Mouse (Mus musculus): Measurements from ENCODE around the gene Duox1. TPM values are rescaled to one million over a fixed set of nuclear protein-coding genes. Genes with fewer than 3 reads are reported as not detected.

Gene Duox1
- polyA plus RNA-seq, 1 experiment: 0.16 TPM

DNA sequence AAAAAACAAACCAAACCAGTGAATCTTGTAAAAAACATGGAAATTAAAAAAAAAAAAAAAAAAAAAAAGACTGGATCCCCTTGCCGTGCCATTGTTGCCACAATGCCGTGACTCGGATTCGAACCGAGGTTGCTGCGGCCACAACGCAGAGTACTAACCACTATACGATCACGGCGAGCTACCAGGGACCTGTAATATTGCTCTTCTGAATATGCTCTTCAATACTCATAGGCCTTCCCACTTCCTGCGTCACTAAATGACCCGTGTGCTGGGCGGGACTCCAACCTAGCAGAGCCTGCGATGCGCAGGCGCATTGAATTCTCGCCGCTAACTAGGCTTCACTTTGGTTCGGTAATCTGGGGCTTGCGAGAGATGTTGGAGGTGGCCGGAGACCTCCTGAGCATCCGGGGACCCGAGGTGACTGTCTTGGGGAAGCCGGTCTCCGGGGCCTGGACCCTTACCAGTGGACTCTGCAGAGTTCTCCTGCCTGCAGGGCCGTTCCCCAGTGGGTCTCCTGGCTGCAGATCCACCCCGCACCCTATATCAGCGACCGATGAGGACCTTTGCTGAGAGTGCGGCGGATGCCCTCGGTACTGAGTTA is 60.0 kb downstream of the Duox1 start:
- Histone ChIP-seq H3K36me3 (ENCODE audit: control insufficient read depth, insufficient read depth, low read length) (no peaks in the 10 kb centered on the region), H3K4me3 (ENCODE audit: low read depth, low read length) (peak overlapping the region; percentile 98), H3K4me1 (ENCODE audit: control insufficient read depth, insufficient read depth, insufficient read length, low read length) (peaks cover 2% of the 10 kb centered on the region; the same call in 1 of the 2 replicates), H3K27me3 (ENCODE audit: control insufficient read depth, insufficient read depth, low read length) (no peaks in the 10 kb centered on the region), H3K27ac (ENCODE audit: insufficient read depth, low read depth, low read length) (peak overlapping the region; percentile 85)
- TF ChIP-seq POLR2A (IDR thresholded peaks at IDR 0.05; ENCODE audit: low read depth, low read length): peak; percentile 59
- TF ChIP-seq CTCF (IDR thresholded peaks at IDR 0.05; ENCODE audit: extremely low read depth, insufficient read length, insufficient replicate concordance, low read depth, low read length): no peak
- under 1% methylated on average over 32 of the region's 32 CpGs for WGBS

DNA sequence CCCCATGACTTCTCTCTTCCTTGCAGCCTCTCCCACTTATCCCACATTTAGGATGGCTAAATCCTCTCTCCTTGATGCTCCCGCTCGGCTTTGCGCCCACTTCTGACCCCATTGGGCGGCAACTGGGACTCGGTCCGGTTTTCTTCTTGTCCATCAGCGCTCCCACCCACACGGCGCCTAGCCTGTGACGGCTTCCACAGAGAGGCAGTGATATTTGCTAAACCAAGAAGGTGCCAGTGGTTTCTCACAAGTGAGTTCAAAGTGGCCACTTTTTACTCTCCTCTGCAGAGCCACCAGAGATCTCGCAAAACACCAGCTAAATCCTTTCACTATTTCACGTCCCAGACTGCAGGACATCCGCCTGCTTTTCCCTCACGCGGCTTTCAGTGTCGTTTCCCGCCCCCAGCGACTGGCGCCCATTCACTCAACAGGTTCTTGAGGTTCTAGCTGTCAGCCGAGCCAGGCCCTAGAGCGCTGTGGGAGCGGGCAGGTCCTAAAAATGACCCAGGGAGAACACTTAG is 60.6 kb downstream of the Duox1 start:
- Histone ChIP-seq H3K4me1 (ENCODE audit: control insufficient read depth, insufficient read depth, insufficient read length, low read length) (peaks cover 2% of the 10 kb centered on the region; the same call in 1 of the 2 replicates), H3K27ac (ENCODE audit: insufficient read depth, low read depth, low read length) (peak overlapping the region; percentile 85), H3K4me3 (ENCODE audit: low read depth, low read length) (peak overlapping the region; percentile 98), H3K27me3 (ENCODE audit: control insufficient read depth, insufficient read depth, low read length) (no peaks in the 10 kb centered on the region), H3K36me3 (ENCODE audit: control insufficient read depth, insufficient read depth, low read length) (no peaks in the 10 kb centered on the region)
- WGBS: under 1% methylated on average over 22 of the region's 22 CpGs
- TF ChIP-seq POLR2A (IDR thresholded peaks at IDR 0.05; ENCODE audit: low read depth, low read length) (no peak), CTCF (IDR thresholded peaks at IDR 0.05; ENCODE audit: extremely low read depth, insufficient read length, insufficient replicate concordance, low read depth, low read length) (no peak)

DNA sequence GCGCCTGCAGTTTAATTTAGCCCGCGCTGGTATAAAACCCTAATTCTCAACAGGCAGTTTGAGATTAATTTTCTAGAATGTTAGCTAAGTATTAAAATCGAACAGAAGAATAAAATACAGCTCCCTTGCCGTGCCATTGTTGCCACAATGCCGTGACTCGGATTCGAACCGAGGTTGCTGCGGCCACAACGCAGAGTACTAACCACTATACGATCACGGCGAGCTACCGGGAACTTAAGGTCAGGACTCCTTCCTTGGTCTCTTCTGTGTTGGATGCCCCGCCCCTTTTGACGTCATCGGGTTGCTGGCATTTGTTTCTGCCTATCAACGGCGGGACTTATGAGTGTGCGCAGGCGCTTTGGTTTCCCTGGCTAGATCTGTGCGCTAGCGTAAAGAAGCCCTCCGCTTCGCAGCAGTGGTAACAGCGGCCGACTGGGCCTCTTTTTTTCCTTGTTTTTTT is 61.8 kb downstream of the Duox1 start:
- no peak overlapping the region for H3K27ac ChIP-seq (ENCODE audit: insufficient read depth, low read depth, low read length)
- H3K27me3 ChIP-seq (ENCODE audit: control insufficient read depth, insufficient read depth, low read length): no peaks in the 10 kb centered on the region
- H3K4me1 ChIP-seq (ENCODE audit: control insufficient read depth, insufficient read depth, insufficient read length, low read length): peaks cover 2% of the 10 kb centered on the region; the same call in 1 of the 2 replicates
- under 1% methylated on average over 28 of the region's 28 CpGs for WGBS
- no peaks in the 10 kb centered on the region for H3K36me3 ChIP-seq (ENCODE audit: control insufficient read depth, insufficient read depth, low read length)
- H3K4me3 ChIP-seq (ENCODE audit: low read depth, low read length): peak overlapping the region; percentile 68
- TF ChIP-seq CTCF (IDR thresholded peaks at IDR 0.05; ENCODE audit: extremely low read depth, insufficient read length, insufficient replicate concordance, low read depth, low read length) (no peak), POLR2A (IDR thresholded peaks at IDR 0.05; ENCODE audit: low read depth, low read length) (no peak; the same call in 1 of the 2 replicates)

DNA sequence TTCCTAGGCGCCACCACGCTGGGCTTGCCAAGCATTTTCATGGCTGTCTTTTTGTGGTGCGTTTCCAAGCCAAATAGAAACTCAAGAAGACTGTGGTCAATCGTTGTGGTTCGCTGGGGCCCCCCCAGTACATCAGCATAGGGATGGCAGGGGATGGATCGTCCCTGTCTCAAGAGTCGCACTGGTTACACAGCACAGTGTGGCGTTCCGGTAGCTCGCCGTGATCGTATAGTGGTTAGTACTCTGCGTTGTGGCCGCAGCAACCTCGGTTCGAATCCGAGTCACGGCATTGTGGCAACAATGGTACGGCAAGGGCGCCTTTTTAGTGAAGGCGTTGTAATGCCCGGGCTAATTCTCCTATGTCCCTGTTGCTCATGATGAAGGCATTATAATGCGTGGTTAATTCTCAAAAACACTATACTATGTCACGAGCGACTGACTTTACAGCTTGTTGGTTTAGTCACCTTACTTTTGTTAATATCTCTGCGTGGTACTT is 62.3 kb downstream of the Duox1 start:
- WGBS: under 1% methylated on average over 26 of the region's 26 CpGs
- Histone ChIP-seq H3K4me3 (ENCODE audit: low read depth, low read length) (peak overlapping the region; percentile 68), H3K36me3 (ENCODE audit: control insufficient read depth, insufficient read depth, low read length) (no peaks in the 10 kb centered on the region), H3K27me3 (ENCODE audit: control insufficient read depth, insufficient read depth, low read length) (no peaks in the 10 kb centered on the region), H3K27ac (ENCODE audit: insufficient read depth, low read depth, low read length) (peak overlapping the region; percentile 44), H3K4me1 (ENCODE audit: control insufficient read depth, insufficient read depth, insufficient read length, low read length) (peaks cover 4% of the 10 kb centered on the region)
- TF ChIP-seq CTCF (IDR thresholded peaks at IDR 0.05; ENCODE audit: extremely low read depth, insufficient read length, insufficient replicate concordance, low read depth, low read length) (no peak), POLR2A (IDR thresholded peaks at IDR 0.05; ENCODE audit: low read depth, low read length) (no peak)

DNA sequence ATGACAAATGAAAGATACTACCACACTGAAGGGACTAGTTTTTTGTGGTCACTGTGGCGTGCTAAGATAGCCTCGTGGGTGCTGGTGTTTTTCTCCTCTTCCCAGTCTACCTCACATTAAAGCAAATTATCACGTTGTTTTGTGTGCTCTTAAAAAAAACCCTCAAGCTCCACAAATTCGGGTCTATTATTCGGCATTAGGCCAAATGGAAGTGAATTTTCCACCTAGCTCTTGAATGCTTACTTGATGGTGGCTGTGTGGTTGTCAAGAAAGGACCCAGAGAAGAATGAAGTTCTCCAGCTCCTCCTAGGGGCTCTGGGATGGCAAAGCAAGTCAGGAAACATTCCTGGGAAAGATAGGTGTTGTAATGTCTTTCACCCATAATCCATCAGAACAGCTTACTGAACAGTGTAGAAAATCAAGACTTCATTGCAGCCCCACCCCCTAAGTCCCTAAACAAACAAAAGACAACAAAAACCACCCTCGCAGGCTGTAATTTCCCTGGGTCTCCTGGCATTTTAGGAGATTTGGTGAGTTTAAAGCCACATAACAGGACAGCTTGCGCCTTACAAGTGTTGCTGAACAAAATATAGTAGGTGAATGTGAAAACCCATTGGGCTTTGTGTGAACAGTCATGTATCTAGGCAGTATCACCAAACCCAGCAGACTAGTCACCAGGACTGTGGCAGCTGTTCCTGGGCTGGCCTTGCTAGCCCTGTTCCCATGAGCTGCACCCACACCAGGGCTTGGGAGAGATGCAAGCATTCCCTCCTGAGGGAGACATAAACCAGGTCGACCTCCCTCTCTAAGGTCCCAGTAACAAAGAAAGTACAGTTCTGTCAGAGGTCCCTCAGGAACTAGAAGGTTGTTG is 63.2 kb downstream of the Duox1 start:
- no peak overlapping the region for H3K27ac ChIP-seq (ENCODE audit: insufficient read depth, low read depth, low read length)
- H3K36me3 ChIP-seq (ENCODE audit: control insufficient read depth, insufficient read depth, low read length): no peaks in the 10 kb centered on the region
- peaks cover 4% of the 10 kb centered on the region for H3K4me1 ChIP-seq (ENCODE audit: control insufficient read depth, insufficient read depth, insufficient read length, low read length)
- TF ChIP-seq CTCF (IDR thresholded peaks at IDR 0.05; ENCODE audit: extremely low read depth, insufficient read length, insufficient replicate concordance, low read depth, low read length): no peak
- TF ChIP-seq POLR2A (IDR thresholded peaks at IDR 0.05; ENCODE audit: low read depth, low read length): no peak
- no peaks in the 10 kb centered on the region for H3K27me3 ChIP-seq (ENCODE audit: control insufficient read depth, insufficient read depth, low read length)
- 18% methylated on average over 8 of the region's 8 CpGs for WGBS
- H3K4me3 ChIP-seq (ENCODE audit: low read depth, low read length): no peak overlapping the region

DNA sequence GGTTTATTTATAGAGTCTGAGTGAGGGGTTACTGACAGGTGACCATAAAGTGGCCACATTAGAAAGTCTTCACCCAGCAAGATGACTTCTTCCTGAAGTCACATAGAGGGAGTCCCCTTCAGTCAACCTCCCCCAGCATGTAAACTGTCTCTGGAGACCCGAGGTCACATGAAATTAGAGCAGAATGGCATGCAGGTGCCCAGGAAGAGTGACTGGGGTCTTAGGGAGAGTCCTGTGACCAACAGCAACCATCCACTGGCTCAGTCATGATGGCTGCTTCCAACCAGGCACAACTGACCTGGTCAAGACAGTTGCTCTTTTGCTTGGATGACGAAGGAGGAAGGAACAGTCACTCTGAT is 63.8 kb downstream of the Duox1 start:
- Histone ChIP-seq H3K36me3 (ENCODE audit: control insufficient read depth, insufficient read depth, low read length) (no peaks in the 10 kb centered on the region), H3K27me3 (ENCODE audit: control insufficient read depth, insufficient read depth, low read length) (no peaks in the 10 kb centered on the region), H3K4me1 (ENCODE audit: control insufficient read depth, insufficient read depth, insufficient read length, low read length) (peaks cover 4% of the 10 kb centered on the region), H3K27ac (ENCODE audit: insufficient read depth, low read depth, low read length) (no peak overlapping the region), H3K4me3 (ENCODE audit: low read depth, low read length) (no peak overlapping the region)
- WGBS: 51% methylated on average over 2 of the region's 2 CpGs
- TF ChIP-seq CTCF (IDR thresholded peaks at IDR 0.05; ENCODE audit: extremely low read depth, insufficient read length, insufficient replicate concordance, low read depth, low read length): no peak
- TF ChIP-seq POLR2A (IDR thresholded peaks at IDR 0.05; ENCODE audit: low read depth, low read length): no peak

Measured in small intestine, adult 2 months (tissue).